Mouse (Mus musculus): ENCODE measurements around the gene Specc1.

Gene Specc1

DNA sequence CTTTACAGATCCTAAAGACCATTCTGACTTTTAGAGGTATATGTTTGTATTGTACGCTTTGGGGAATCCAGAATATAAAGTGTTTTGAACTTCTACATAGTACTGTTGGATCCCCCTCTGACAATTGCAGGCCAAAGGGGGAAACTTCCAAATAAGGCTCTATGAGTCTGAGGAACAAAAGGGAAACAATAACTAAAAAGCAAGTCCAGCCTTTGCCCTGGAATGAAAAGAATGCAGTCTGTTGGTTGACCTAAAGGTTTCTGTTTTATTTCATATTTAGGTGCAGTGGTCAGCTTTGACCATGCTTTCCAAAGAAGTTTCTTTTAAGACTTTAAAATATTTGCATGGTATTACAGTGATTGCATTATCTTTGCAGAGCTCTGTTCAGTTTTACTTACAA lies 130.5 kb downstream of the Specc1 start:
- DNase-seq (ENCODE audit: low read depth, low spot score) = no peak

DNA sequence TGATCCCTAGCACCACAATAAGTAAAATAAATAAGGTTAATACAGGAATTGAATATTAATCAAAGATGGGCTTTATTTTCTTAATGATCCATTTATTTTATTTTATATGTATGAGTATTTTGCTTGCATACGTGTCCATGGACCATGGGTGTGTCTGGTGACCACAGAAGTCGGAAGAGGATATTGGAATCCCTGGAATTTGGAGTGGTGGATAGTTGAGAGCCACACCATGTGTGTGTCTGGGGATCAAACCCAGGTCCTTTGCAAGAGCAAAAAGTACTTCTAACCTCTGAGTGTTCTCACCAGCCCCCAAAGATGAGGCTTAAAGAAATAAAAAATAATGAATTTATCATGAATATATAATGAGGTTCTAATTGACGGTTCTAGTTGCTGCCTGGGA lies 132.1 kb downstream of the Specc1 start:
- no peak for DNase-seq (ENCODE audit: low read depth, low spot score)

DNA sequence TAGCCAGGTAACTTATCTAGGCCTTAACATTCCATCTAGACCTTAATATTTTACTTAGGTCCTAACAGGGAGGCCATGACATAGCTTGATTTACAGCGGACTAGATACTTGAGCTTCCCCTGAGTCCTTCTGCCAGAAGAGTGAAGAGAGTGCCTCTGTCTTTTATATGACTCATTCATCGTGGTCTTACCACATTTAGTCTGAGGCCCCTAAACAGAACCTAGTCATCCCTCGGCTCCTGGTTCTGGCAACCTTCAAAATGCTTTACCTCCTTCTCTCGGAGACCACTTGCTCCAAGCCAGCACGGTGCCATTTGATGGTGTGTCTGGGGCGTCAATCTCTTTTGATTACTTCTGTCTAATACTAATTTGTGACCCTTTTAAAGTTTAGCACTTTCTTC lies 133.8 kb downstream of the Specc1 start:
- no peak for DNase-seq (ENCODE audit: low read depth, low spot score)

DNA sequence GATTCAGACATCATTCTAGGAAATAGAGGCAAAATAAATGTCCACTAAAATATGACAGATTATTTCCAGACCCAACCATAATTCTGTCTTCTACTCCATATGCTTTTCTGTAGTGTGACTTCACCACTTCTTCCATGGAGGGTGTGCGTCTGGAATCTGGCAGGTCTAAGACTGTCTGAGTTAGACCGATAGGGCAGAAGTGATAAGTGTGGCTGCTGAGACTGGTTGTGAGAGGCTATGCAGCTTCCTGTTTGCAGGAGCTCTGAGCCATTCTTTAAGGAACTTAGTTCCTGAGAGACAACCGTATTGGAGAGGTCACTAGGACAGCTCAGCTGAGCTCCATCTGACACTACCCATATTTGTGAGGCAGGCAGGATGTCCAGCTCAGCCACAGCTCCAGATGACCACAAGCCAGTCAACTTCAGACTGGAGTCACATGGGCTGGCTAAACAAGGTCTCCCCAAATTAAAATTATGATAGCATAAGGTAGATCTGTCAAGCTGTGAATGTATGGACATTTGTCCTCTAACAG lies 146.9 kb downstream of the Specc1 start:
- no peak for DNase-seq (ENCODE audit: low read depth, low spot score)

DNA sequence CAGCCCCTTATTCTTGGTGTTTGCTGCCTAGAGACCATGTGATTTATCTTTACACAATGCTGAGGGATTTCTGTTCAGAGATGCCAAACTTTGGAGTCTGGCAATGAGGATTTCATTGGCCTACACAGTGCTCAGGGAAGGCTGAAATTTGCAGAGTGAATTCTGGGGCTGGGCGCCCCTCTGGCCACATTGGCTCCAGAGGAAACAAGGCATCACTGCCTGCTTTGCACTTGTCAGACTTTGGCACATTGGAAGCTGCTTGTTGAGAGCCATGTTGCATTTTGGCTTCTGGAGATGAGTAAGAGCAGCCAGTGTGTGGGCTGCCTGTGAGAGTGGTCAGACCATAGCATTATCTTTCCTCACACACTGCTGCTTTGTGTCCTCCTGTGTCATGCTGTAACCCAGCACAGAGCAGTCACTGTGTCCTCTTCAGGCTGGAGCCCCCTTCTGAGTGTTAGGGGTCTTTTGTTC lies 149.9 kb downstream of the Specc1 start:
- DNase-seq (ENCODE audit: low read depth, low spot score) = peak; percentile 83

DNA sequence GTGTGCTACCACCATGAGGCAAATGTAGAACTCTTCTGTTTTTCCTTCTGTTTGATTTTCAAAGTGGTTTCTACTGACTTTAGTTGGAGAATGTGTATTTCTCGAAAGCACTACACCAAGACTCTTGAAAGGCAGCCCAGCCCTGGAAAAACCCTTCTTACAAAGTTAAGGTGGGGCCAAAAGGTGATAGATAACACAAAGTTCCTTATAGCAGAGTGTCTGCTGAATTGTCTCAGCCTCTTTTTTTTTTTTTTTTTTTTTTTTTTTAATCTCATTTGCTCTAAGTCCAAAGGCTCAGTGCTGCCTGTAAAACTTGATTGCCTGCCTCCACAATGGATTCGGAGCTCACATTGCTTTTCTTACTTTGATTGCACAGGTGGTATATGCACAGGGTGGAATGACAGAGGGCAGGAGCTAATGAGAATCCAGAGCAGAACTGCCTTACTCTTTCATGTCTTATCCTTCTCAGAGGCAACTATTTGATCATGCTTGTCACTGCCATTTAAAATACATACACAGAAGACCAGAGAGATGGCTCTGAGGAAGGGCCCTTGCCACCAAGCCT lies 150.8 kb downstream of the Specc1 start:
- DNase-seq (ENCODE audit: low read depth, low spot score) = no peak

DNA sequence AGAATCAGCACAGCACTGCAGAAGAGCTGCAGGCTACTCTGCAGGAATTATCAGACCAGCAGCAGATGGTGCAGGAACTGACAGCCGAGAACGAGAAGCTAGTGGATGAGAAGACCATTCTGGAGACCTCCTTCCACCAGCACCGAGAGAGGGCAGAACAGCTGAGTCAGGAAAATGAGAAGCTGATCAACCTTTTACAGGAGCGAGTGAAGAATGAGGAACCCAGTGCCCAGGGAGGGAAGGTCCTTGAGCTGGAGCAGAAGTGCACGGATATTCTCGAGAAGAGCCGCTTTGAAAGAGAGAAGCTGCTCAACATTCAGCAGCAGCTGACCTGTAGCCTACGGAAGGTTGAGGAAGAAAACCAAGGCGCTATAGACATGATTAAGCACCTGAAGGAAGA lies 162.0 kb downstream of the Specc1 start:
- no peak for DNase-seq (ENCODE audit: low read depth, low spot score)

DNA sequence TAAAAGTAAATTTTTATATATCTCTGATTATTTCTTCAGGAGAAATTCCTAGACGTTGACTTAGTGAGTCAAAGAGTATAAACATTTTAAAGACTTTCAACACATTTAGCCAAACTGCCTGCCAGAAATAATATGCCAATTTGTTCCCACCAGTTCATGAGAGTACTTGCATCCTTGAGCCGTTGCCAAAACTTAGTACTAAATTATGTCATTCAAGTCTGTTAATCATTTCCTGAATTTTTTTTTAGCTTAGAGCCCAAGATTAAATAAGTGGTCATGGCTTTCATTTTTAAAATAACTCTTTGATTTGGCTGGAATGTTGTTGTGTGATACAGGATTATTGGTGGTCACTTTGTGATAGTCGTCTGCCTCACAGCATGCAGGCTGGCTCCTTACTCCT lies 163.3 kb downstream of the Specc1 start:
- DNase-seq (ENCODE audit: low read depth, low spot score) = no peak

DNA sequence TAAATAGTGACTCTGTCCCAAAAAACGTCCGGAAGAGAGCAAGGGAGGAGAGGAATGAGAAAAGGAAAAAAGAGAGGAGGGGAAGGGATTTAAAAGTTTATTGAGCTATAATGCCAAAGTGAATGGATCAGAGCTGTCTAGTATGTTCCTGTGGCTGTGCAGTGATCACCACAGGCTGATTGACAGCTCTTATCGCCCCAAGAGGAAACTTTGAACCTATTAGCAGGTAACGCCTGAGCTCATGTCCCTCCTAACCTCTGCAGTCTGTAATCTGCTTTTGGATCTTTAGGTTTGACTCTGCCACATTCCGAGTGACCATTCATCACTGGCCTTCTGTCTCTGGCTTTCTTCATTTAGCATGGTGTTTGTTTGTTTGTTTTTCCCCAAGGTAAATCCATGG lies 164.8 kb downstream of the Specc1 start:
- no peak for DNase-seq (ENCODE audit: low read depth, low spot score)

DNA sequence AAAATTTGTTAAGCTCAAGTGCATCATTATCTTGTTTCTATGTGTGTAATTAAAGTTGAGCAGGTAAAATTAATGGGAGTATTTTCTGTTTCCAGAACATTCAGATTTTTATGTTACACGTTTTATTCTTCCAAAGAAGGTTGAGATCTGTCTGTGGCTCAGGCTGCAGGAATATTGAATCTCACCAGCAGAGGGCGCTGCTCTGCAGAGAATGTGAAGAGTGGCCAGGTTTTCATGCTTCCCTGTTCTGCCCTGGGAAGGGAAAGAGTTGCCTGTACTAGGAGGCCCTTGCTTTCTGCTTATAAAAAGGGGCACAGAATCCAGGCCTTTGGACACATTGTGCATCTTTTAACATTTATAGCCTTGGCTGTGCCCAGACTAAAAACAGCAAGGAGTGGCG lies 171.1 kb downstream of the Specc1 start:
- peak; percentile 49 for DNase-seq (ENCODE audit: low read depth, low spot score)

DNA sequence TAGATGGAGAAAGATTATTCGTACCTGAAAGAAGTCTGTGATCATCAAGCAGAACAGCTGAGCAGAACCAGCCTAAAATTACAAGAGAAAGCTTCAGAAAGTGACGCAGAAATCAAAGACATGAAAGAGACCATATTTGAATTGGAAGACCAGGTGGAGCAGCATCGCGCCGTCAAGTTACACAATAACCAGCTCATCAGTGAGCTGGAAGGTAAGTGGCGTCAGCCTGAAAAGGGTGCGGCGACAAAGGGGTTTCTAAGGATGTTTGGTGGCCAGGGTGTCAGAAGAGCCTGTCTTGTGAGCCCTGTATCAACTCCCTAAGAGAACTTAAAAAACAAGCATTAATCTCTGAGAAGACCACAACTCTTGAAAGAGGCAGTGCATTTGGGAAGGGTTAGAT lies 171.6 kb downstream of the Specc1 start:
- no peak for DNase-seq (ENCODE audit: low read depth, low spot score)

DNA sequence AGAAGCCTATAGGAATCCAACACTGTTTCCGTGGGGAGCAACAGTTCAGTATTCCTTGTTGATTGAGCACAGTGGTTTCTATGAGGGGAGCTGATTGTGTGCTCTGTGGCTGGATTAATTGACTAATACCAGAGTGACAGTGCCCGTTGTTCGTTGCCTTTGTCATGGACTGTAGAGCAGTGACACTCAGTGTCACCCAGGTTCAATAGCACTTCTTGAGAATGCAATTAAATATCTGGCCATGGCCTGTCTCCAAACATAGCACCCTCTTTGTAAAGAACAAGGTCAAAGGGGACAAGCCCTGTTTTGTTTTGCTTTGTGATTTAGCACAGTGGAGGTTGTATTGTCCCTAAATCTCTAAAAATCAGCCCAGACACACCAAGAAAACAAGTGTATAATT lies 173.6 kb downstream of the Specc1 start:
- DNase-seq (ENCODE audit: low read depth, low spot score) = no peak

DNA sequence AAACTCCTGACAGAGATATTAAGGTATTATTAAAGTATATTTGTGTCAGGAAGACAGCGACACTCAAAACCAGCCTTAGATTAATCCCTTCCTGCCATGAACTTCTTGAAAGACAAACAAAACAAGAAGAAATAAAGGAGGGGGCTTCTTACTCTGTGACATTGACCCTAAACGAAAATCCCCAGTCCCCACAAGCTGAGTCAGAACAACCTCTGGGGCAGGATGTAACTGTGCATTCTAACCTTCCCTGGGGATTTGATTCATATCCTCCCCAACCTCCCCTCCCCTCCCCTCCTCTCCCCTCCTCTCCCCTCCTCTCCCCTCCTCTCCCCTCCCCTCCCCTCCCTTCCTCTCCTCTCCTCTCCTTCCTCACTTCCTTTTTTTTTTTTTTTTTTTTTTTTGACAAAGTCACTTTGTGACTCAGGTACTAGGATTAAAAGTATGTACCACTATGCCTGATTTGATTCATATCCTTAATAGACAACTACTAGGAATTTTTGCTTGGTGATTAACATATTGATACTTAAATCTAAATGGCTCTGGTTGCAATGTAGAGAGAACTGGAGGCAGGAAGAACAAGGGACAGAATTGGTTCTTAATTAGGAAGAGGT lies 174.2 kb downstream of the Specc1 start:
- DNase-seq (ENCODE audit: low read depth, low spot score) = no peak

DNA sequence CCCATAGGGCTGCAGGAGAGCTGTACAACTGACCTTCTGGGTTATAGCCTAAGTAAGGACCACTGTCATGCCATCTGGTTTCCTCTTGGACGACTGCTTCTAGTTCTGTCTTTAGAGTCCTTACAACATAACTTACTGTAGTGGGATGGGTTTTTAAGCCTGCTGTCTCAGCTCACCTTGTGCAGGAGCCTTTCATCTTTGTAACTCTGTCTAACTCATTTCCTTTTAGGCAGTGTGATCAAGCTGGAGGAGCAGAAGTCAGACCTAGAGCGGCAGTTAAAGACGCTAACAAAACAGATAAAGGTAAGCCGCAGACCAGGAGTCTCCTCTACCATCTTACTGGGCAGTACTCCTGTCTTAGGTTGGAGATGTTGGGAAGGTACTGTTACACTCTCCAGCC lies 175.0 kb downstream of the Specc1 start:
- no peak for DNase-seq (ENCODE audit: low read depth, low spot score)

DNA sequence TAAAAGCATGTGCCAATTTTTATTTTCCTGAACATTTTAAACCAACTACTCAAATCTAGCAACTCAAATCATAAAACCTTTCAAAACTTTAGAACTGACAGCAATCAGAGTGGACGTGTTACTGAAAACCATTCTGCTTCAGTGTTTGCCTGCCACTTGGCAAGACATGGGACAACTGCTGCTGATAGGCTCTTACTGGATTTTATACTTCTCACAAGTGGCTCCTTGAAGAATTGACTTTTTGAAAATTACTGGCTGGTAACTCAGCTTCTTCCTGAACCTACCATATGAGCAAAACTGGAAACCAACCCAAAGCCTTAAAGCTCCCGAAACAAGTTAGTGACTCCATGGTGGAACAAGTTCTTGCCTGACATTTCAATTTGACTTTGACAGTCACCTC lies 177.6 kb downstream of the Specc1 start:
- DNase-seq (ENCODE audit: low read depth, low spot score) = no peak

DNA sequence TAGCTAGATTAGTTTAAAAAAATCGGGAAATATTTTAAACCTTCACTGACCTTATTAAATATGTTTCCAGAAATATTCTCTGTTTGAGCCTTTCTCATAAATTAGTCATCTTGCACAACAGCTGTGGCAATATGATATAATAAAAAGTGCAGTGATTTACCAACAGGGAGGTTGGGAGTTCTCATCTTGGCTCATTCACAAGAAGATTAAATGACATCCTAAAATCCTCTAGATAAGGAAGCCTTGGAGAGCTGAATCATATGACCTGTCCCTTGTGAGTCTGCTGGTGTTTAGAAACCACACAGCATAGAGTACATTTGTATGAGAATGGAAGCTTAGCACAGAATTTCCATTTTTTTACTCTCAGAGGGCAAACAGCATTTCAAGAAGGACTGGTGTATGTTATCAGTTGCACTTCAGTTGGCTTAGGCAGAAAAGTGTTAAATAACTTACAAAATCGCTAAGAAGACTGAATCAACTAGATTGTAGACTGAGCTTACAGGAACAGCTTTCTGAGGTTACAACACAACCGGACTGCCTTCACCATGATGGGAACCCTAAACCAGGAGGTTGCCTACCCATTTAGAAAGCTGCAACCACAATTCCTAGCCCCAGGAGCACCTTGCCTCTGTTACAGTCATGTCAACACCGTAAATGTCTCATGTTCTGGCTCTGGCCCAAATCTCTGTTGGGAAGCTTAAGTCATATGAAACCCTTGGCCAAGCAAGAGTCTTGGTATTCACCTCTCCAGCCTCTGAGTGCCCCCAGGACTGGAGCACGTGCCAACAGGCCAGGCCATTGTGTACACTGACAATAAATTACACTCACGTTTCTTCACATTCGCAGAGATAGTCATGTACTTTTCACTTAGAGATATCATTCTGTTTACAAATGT lies 188.9 kb downstream of the Specc1 start:
- no peak for DNase-seq (ENCODE audit: low read depth, low spot score)

DNA sequence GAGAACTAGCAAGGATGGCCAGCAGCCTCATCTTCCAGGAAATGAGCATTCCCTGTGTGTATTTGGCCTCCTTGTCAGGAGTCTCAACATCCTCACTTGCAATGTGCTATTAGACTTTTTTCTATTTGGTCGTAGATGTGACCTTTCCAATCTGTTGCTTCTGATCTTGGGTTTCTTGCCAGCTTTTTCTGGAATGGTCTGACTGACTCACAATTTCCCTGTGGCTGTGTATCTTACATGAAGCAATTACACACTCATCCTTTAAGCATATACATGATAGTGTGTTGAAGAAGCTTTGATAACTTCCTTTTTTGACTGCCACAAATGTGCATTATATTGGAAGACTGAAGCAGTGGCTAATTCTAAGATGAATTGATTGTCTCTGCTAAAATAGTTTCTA lies 190.1 kb downstream of the Specc1 start:
- no peak for DNase-seq (ENCODE audit: low read depth, low spot score)

DNA sequence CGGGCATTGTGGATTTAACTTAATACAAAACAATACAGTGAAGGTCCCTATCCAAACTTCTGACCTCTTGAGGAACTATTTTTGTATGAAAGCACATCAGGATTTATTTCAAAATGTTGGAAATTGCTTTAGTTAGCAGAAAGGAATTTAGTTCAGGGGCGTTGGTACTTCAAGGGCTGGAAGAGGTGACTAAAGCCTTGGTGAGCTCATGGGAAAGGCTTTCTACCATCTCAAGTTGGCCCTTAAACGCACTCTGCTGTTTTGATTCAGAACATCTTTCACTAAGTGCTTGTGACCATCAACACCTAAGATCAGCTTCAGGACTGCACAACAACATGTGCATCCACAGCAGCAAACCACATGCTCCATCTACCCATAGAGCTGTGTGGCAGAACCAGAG lies 191.5 kb downstream of the Specc1 start:
- DNase-seq (ENCODE audit: low read depth, low spot score) = no peak

DNA sequence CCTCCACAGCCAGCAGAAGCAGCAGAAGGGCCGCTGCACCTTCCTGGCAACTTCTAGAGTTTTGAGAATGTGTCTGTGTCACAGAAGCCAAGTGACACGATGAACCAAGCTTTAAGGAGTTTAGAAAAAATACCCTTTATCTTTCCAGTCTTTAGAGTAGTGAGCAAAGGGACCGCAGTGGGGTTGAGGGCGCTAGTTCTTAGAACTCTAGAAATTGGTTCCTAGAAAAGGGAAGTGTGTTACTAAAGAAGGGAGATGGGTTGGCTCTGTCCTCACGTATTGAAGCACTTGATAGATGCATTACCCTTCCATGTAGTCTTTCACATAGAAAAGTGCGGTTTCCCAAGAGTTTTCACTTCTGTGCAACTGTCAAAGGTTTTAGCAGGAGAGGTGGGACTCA lies 191.9 kb downstream of the Specc1 start:
- DNase-seq (ENCODE audit: low read depth, low spot score) = no peak

DNA sequence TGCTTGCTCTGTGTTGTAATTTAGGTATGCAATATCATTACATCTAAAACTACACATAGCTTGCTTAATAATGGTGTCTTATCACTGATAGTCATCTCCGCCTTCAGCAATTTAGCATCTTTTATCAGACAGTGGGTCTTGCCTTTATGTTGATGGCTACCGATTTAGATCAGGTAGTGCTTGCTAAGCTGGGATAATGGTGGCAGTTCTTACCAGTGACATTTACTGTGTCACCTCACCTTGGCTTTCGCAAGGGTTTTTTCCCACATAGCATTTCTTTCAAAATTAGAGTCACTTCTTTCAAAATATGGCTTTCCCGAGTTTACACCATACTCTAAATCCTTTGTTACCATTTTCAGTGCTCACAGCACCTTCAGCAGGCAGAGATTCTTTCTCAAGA lies 196.5 kb downstream of the Specc1 start:
- DNase-seq (ENCODE audit: low read depth, low spot score) = no peak

DNA sequence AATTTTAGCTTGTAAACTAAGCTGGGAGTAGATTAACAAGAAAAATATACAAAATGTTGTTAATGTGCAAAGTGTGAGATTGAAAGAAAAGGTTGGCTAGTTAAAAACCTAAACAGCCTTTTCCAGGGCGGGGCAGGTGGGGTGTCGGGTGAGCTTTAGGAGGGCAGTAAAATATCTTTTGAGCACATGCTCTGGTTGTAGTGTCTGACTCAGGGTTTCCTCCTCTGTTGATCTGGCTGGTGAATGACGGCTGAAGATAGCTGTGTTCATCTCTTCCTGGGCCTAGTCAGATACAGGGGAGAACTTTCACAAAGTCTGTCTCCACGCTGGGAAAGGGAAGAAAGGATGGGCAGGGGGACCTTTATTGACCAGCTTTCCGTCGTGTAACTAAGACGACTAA lies 203.2 kb downstream of the Specc1 start:
- DNase-seq (ENCODE audit: low read depth, low spot score) = no peak

DNA sequence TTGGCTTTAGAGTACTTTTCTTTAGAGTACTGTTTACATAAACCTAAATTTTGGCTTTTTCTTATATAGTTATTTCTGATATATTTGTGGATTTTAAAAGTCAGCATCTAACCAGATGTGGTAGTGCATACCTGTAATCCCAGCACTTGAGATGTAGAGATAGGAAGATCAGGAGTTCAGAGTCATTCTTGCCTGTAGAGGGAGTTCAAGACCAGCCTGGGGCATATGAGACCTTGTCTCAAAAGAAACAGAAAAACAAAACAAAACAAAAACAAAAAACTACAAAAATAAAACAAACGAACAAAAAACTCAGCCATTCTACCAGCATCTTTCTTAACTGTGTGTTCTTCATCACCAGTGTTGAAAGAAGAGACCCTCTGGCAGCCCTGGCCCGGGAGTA lies 204.9 kb downstream of the Specc1 start:
- DNase-seq (ENCODE audit: low read depth, low spot score) = no peak

DNA sequence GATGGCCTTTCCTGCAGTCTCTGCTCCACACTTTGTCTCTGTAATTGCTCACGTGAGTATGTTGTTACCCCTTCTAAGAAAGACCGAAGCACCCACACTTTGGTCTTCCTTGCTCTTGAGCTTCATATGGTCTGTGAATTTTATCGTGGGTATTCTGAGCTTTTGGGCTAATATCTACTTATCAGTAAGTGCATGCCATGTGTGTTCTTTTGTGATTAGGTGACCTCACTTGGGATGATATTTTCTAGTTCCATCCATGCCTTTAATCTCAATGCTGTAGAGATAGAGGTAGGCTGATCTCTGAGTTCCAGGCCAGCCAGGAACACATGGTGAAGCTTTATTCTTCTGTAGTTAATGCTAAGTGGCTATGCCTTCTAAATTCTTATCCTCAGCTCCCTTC lies 207.8 kb downstream of the Specc1 start:
- no peak for DNase-seq (ENCODE audit: low read depth, low spot score)

All from telencephalon, adult 2 months (tissue).